Mouse (Mus musculus): ENCODE data around the gene Ppfibp2. TPM values are rescaled to one million over a fixed set of nuclear protein-coding genes. Genes with fewer than 3 reads are reported as not detected.

Gene Ppfibp2
- polyA plus RNA-seq, 1 experiment = 8.4 TPM

GRCm38 (mm10) chr7:107722536-107722935 is 127.5 kb downstream of the Ppfibp2 start:
- no peaks in the 10 kb centered on the region for H3K27me3 ChIP-seq (ENCODE audit: control insufficient read depth, insufficient read depth, low read length)
- no peaks in the 10 kb centered on the region for H3K36me3 ChIP-seq (ENCODE audit: control insufficient read depth, insufficient read depth, low read length)
- H3K4me1 ChIP-seq (ENCODE audit: control insufficient read depth, insufficient read depth, low read length) = no peaks in the 10 kb centered on the region
- H3K4me3 ChIP-seq (ENCODE audit: control insufficient read depth, low read depth, low read length) = no peak overlapping the region
- no peak for TF ChIP-seq CTCF (IDR thresholded peaks at IDR 0.05; ENCODE audit: control insufficient read depth, insufficient read depth, insufficient replicate concordance, low read depth, low read length)
- TF ChIP-seq POLR2A (IDR thresholded peaks at IDR 0.05; ENCODE audit: control insufficient read depth, low read depth, low read length) = no peak
- H3K27ac ChIP-seq (ENCODE audit: control insufficient read depth, insufficient read depth, low read depth, low read length) = no peak overlapping the region

DNA sequence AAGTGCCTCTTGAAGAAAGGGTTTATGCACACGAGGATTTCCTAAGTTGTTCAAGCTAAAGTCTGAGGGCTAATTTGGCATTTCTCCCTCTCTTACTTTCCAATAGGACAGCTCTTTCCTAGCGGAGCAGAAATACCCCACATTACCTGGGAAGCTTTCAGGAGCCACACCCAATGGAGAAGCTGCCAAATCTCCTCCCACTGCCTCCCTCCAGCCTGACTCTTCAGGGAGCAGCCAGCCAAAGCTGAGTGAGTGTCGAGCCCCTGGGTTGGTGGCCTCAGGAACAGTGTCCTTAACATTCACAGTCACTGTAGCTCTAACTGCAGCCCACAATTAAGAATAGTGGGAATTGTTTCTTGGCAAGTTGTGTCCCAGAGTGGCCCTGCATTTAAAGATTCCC is 132.5 kb downstream of the Ppfibp2 start:
- H3K4me1 ChIP-seq (ENCODE audit: control insufficient read depth, insufficient read depth, low read length) = no peaks in the 10 kb centered on the region
- no peak overlapping the region for H3K27ac ChIP-seq (ENCODE audit: control insufficient read depth, insufficient read depth, low read depth, low read length)
- no peak overlapping the region for H3K4me3 ChIP-seq (ENCODE audit: control insufficient read depth, low read depth, low read length)

DNA sequence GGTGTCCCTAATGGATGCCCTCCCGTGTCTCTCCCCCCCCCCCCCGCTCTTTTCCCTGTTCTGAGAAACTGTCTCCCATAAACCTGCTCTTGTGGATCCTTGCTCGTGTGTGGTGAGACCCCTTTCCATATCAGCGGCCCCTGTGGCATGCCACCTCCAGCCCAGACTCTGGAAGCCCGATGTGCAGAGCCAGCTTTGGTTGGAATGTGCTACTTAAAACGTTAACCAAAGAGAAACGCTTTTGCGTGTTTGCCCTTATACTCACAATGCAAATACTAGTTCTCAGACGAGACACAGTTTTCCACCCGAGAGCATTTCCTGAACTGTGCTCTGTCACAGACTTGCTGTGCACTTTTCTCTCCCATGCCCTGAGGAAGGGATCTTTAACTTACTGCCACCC is 135.6 kb downstream of the Ppfibp2 start:
- Histone ChIP-seq H3K4me1 (ENCODE audit: control insufficient read depth, insufficient read depth, low read length) (no peaks in the 10 kb centered on the region), H3K4me3 (ENCODE audit: control insufficient read depth, low read depth, low read length) (no peak overlapping the region), H3K27me3 (ENCODE audit: control insufficient read depth, insufficient read depth, low read length) (no peaks in the 10 kb centered on the region), H3K36me3 (ENCODE audit: control insufficient read depth, insufficient read depth, low read length) (no peaks in the 10 kb centered on the region), H3K27ac (ENCODE audit: control insufficient read depth, insufficient read depth, low read depth, low read length) (no peak overlapping the region)
- TF ChIP-seq CTCF (IDR thresholded peaks at IDR 0.05; ENCODE audit: control insufficient read depth, insufficient read depth, insufficient replicate concordance, low read depth, low read length) (no peak), POLR2A (IDR thresholded peaks at IDR 0.05; ENCODE audit: control insufficient read depth, low read depth, low read length) (no peak)

More for the DNA sequence above, 132.5 kb downstream of the Ppfibp2 start:
- no peaks in the 10 kb centered on the region for H3K27me3 ChIP-seq (ENCODE audit: control insufficient read depth, insufficient read depth, low read length)
- no peak for TF ChIP-seq CTCF (IDR thresholded peaks at IDR 0.05; ENCODE audit: control insufficient read depth, insufficient read depth, insufficient replicate concordance, low read depth, low read length)
- TF ChIP-seq POLR2A (IDR thresholded peaks at IDR 0.05; ENCODE audit: control insufficient read depth, low read depth, low read length) = no peak
- H3K36me3 ChIP-seq (ENCODE audit: control insufficient read depth, insufficient read depth, low read length) = no peaks in the 10 kb centered on the region

- Histone ChIP-seq H3K27ac (ENCODE audit: control insufficient read depth, insufficient read depth, low read depth, low read length) (no peak overlapping the region), H3K4me3 (ENCODE audit: control insufficient read depth, low read depth, low read length) (no peak overlapping the region), H3K36me3 (ENCODE audit: control insufficient read depth, insufficient read depth, low read length) (no peaks in the 10 kb centered on the region), H3K27me3 (ENCODE audit: control insufficient read depth, insufficient read depth, low read length) (no peaks in the 10 kb centered on the region), H3K4me1 (ENCODE audit: control insufficient read depth, insufficient read depth, low read length) (no peaks in the 10 kb centered on the region)
- TF ChIP-seq CTCF (IDR thresholded peaks at IDR 0.05; ENCODE audit: control insufficient read depth, insufficient read depth, insufficient replicate concordance, low read depth, low read length) = no peak
- TF ChIP-seq POLR2A (IDR thresholded peaks at IDR 0.05; ENCODE audit: control insufficient read depth, low read depth, low read length) = no peak
These were observed 138.2 kb downstream of the Ppfibp2 start for GRCm38 (mm10) chr7:107733162-107733561.

GRCm38 (mm10) chr7:107738726-107739125 is 143.7 kb downstream of the Ppfibp2 start:
- Histone ChIP-seq H3K4me1 (ENCODE audit: control insufficient read depth, insufficient read depth, low read length) (no peaks in the 10 kb centered on the region), H3K27me3 (ENCODE audit: control insufficient read depth, insufficient read depth, low read length) (no peaks in the 10 kb centered on the region), H3K4me3 (ENCODE audit: control insufficient read depth, low read depth, low read length) (no peak overlapping the region), H3K27ac (ENCODE audit: control insufficient read depth, insufficient read depth, low read depth, low read length) (no peak overlapping the region), H3K36me3 (ENCODE audit: control insufficient read depth, insufficient read depth, low read length) (no peaks in the 10 kb centered on the region)
- TF ChIP-seq POLR2A (IDR thresholded peaks at IDR 0.05; ENCODE audit: control insufficient read depth, low read depth, low read length) = no peak
- TF ChIP-seq CTCF (IDR thresholded peaks at IDR 0.05; ENCODE audit: control insufficient read depth, insufficient read depth, insufficient replicate concordance, low read depth, low read length) = no peak

- H3K27ac ChIP-seq (ENCODE audit: control insufficient read depth, insufficient read depth, low read depth, low read length) = no peak overlapping the region
- H3K36me3 ChIP-seq (ENCODE audit: control insufficient read depth, insufficient read depth, low read length) = no peaks in the 10 kb centered on the region
- H3K4me3 ChIP-seq (ENCODE audit: control insufficient read depth, low read depth, low read length) = no peak overlapping the region
- TF ChIP-seq POLR2A (IDR thresholded peaks at IDR 0.05; ENCODE audit: control insufficient read depth, low read depth, low read length) (no peak), CTCF (IDR thresholded peaks at IDR 0.05; ENCODE audit: control insufficient read depth, insufficient read depth, insufficient replicate concordance, low read depth, low read length) (no peak)
- H3K27me3 ChIP-seq (ENCODE audit: control insufficient read depth, insufficient read depth, low read length) = no peaks in the 10 kb centered on the region
- H3K4me1 ChIP-seq (ENCODE audit: control insufficient read depth, insufficient read depth, low read length) = no peaks in the 10 kb centered on the region
These were observed 148.0 kb downstream of the Ppfibp2 start for GRCm38 (mm10) chr7:107742963-107743465.

- Histone ChIP-seq H3K4me1 (ENCODE audit: control insufficient read depth, insufficient read depth, low read length) (no peaks in the 10 kb centered on the region), H3K36me3 (ENCODE audit: control insufficient read depth, insufficient read depth, low read length) (no peaks in the 10 kb centered on the region), H3K27me3 (ENCODE audit: control insufficient read depth, insufficient read depth, low read length) (no peaks in the 10 kb centered on the region), H3K27ac (ENCODE audit: control insufficient read depth, insufficient read depth, low read depth, low read length) (no peak overlapping the region), H3K4me3 (ENCODE audit: control insufficient read depth, low read depth, low read length) (no peak overlapping the region)
- TF ChIP-seq CTCF (IDR thresholded peaks at IDR 0.05; ENCODE audit: control insufficient read depth, insufficient read depth, insufficient replicate concordance, low read depth, low read length) = no peak
- no peak for TF ChIP-seq POLR2A (IDR thresholded peaks at IDR 0.05; ENCODE audit: control insufficient read depth, low read depth, low read length)
These were observed 149.4 kb downstream of the Ppfibp2 start for GRCm38 (mm10) chr7:107744454-107744853.

DNA sequence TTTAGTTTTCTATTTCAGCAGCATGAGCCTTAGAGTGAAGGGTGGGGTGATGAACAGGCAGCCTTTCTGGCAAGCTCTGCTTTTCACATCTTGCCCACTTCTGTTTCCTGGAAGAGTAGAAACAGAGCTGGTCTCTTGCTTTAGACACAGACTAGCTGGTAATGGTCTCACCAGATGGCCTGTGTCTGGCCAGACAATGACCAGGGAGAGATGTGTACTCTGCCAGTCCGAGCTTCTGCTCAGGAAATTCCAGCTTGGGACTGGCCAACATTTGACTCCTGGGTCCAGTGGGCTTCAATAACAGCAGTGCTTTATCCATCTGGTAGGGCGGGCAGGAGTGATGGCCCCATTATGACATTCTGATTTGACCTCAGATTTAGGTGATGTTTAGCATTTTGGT is 150.1 kb downstream of the Ppfibp2 start:
- Histone ChIP-seq H3K27ac (ENCODE audit: control insufficient read depth, insufficient read depth, low read depth, low read length) (no peak overlapping the region), H3K27me3 (ENCODE audit: control insufficient read depth, insufficient read depth, low read length) (no peaks in the 10 kb centered on the region), H3K36me3 (ENCODE audit: control insufficient read depth, insufficient read depth, low read length) (no peaks in the 10 kb centered on the region), H3K4me1 (ENCODE audit: control insufficient read depth, insufficient read depth, low read length) (no peaks in the 10 kb centered on the region), H3K4me3 (ENCODE audit: control insufficient read depth, low read depth, low read length) (no peak overlapping the region)
- TF ChIP-seq POLR2A (IDR thresholded peaks at IDR 0.05; ENCODE audit: control insufficient read depth, low read depth, low read length) (no peak), CTCF (IDR thresholded peaks at IDR 0.05; ENCODE audit: control insufficient read depth, insufficient read depth, insufficient replicate concordance, low read depth, low read length) (no peak)

Data from testis, adult 2 months (tissue).